Mouse (Mus musculus) heart, adult 8-10 months (tissue): ENCODE measurements around the gene Clcn3. TPM values are rescaled to one million over a fixed set of nuclear protein-coding genes. Genes with fewer than 3 reads are reported as not detected.
"Not testable (repeated sequence)": the region's sequence is repeated elsewhere in the genome, so short reads cannot be mapped to it uniquely, and the experiment has no call there.

Experiments used
- DNase-seq: peaks from one replicate; pipeline ENCODE4 v3.0.0; 2022; ENCODE audit warnings: low spot score
- total RNA-seq, 4 experiments: library from RNA; stranded (reverse); gene quantifications; 2 replicates each; pipeline ENCODE4 v1.2.4; 2022

Clcn3 gene
- total RNA-seq = 10 to 100 TPM; 31.9 to 36.9 (median 36.6) TPM

DNA sequence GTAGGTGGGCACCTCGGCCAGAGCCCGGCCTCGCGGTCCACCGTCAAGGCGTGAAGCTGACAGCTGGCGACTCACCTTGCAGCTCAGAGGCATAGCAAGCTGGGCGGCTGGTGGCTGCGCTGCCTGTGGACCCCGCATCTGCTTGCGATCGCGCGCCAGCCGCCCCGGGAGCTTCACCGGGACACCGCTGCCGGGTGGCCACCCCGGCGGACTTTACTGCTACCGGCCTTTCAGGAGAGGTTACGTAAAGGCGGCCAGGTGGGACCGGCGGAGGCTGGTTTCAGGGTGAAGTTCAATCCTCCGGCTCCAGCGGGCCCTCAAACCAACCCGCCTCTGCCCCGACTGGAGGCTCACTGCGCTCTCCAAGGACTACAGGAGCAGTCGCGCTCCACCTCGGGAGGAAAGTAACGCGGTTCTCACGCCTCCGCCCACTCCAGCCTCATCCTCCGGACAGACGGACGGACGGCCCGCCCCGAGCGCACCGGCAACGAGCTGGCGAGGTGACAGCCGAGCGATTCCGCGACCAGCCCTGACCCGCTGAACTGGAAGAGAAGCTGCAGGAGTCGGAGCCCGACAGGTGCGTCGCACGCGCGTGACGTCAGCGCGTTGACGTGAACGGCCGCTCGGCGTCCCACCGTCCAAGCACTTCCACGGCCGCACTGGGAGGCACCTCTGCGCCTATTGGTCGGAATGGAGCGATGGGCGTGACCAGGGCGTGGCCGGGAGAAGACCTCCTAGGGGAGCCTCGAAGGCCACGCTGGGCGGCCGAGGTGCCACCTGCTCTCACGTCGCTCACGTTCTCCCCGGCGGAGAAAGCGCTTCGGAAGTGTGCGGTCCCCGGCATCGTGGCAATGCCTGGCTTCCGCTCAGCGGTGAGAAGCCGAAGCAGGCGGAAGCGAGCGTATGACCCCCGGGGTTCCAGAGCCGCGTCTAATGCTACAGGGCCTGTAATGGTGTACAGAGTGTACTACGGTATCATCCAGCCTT lies at the start of gene Clcn3:
Gene Clcn3 (minus strand): TSS at position 600 of the 987 bp plus-strand sequence.
- DNase-seq = peak; percentile 96

DNA sequence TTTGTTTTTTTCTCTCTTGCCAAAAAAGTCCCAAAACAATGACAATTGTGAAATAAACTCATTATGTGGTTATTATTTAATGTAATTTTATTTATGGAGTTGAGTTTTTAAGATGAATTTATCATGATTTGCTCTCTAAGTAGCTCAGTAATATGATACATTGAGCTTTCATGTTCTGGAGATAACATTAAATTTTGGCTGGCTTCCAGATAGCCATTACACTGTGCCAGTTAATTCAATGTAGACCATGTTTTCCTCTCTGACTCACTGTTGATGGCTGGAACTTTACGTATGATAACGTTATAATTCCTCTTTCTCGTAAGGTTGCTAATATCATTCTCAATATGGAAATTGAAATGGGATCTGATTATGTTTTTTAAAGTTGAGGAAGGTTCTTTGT lies 13.4 kb upstream of the Clcn3 start:
- DNase-seq = no peak

DNA sequence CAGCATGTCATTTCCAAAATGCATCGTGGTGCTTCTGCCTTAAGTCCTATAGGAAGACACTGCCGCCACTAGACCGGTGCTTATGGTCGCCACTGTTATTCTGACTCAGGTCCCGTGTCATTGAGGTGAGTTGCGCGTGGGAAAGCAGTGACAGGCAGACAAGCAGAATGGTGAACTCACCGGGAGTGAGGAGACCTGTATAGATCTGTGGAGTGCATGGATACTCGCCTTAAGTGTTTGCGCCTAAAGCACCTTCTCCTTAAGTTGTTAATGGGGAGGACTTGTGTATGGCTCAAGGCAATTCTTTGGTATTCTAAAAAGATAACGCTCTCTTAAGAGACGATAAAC lies 10.5 kb upstream of the Clcn3 start:
- DNase-seq = no peak

DNA sequence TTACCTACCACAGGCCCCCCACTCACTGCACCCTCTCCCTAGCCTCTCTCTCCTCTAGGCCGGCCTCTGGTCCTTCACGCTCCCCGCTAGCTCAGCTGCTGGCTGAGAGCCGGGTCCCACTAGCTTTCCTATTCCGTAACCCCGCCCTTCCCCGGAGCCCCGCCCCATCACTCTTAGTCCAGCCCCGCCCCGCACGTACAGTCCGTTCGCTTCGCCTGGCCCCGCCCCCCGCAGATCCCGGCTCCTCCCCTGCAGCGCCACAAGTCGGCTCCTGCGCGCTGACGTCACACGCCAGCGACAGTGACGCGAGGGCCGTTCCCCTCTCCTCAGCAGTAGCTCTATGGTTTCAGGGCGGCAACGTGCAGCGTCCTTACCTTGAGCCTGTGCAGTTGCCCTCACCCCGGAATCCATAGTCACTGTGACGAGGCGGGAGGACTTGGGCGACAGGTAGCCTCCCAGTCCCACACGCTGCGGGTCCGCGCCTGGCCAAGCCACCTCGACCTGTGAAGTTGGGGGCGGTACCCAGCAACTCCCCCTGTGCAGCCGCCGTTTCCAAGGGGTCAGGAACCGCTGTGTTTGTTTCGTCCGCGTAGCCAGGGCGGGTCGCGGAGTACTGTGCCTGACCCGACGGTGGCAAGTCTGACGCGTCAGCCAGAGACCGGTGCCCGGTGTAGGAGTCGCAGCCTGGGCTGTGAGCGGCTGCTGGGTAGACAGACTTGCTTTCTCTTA lies 10.0 kb upstream of the Clcn3 start, which contains the start of gene Nek1:
Gene Nek1 (plus strand): TSS at position 286 of the 729 bp plus-strand sequence.
- DNase-seq = peak; percentile 93

DNA sequence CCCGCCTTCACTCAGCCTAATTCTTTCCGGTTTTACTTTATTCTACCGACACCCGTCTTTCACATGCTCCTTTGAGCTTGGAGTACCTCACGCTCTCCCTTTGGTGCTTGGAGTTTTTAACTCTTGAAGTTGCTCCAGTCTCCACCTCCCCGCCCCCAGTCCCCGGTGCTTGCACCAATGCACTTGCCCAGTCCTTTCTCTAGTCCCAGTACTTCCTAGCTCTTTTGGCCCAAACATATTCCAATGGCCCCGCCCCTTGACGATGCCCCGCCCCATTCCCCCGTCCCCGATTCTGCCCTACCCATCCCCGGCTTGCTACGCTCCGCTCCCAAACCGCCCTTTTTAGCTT lies 9.4 kb upstream of the Clcn3 start:
- peak; percentile 81 for DNase-seq

DNA sequence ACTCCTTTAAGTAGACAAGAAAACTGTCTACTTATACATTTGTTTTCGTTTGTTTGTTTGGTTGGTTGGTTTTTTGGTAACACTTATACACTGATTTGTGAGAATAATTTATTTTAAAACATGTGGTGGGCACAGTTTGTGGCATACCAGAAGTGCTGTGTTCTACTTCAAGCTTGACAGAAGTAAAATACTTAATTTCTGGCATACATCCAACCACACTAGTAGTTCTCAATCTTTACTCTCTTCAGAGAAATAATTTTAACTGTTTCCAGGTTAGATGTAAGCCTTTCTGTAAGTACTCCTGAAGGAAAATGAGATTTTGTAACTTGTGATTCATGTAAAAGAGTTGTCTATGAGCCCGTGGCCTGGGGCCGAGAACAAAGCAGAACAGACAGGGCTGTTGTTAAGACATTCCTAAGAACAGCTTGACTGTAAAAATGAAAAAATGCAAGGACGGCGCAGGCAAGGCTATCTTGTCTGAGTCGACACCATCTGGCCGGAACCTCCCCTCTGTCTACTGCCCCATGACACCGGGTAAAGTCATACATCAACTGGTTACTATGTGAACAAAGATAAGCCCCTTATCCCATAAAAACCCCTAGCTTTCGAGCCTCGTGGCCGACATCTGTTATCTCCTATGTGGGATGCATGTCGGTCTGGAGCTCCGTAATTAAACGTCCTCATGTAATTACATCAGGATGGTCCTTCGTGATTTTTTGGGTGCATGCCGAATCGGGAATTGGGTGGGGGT lies 1.3 kb upstream of the Clcn3 start:
- DNase-seq = not testable (repeated sequence)

DNA sequence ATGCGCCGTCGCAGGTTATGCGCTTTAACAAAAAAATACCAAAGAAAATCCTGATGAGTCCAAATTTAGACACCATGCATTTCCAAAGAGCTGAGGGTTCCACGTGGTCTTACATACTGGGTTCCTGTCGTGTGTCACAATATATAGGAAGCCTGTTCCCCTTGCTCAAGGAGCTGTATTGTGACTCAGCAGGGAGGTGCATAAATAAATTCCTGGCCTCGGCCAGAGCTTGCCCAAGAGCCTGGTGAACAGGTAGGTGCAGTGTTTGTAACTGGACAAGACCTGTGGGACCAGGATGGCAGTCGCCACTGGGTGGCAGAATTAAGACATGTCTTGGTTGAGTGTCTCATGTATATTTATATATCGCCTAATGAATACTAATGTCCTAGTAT lies 584 bp upstream of the Clcn3 start:
- peak; percentile 53 for DNase-seq

DNA sequence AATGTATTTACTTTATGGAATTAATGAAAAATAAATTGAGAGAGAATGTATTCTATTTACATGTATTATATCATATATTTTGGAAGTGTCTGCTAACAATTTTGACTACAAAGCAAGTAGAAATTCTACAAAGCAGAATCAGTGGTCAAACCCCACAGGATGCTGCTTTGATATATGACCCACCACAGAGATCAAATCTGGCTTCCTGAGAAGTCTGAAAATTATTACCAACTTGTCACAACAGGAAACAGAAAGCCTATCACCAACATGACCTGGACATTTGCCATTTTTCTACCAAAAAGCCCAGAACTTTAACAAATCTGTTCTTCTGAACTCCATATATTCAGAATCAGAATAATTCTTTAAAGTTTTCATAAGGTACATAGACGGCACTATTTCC lies 1.7 kb downstream of the Clcn3 start:
- no peak for DNase-seq

DNA sequence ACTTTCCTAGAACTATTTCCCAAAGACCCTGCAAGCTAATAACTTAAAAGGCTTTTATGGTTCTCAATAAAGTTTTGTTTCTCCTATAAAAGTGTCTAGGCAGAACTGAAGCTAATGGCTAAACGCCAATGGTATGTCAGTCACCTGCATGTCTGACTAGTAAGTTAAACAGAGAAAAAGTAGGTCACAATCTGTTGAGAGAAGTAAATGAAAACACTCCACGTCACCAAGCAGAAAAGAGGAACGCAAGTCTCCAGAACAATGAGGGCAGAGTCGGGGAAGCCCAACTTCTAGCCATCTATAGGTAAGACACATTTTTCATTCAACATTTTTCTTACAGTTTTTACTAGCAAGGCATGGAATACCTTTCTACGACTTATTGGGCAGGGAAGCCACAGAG lies 4.6 kb downstream of the Clcn3 start:
- no peak for DNase-seq

DNA sequence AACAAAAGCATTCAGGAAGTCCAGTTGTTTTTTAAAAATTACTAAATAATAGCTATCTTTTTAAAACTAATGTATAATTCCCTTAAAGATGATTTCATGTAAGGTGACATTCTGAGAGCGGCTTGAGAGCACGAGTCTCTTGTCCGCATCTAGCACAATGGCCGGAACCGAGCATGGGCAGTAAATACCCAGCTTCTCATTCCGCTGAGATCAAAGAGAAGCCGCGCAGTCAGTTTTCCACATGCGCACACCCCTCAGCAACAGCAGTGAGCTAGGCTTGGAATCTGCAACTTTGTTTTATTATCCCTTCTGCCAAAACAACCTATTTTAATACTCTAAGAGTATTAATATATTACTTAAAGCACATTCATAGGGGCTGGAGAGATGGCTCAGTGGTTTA lies 6.3 kb downstream of the Clcn3 start:
- no peak for DNase-seq

DNA sequence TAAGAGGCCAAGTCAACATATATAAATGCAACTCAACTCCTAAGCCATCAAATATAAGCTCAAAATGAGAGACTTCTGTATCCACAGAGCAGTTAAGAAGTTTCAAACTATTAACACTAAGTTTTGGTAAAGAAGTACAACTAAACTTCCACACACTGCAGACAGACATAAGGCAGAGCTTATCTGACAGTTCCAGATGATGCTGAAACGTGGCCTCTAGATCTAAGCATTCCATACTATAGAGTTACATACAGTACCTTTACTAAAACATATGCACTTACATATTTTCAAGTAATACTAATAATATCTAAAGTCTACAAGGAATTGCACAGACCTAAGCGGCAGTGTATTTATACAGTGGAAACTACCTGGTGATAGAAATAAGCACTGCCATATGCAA lies 8.3 kb downstream of the Clcn3 start:
- no peak for DNase-seq

DNA sequence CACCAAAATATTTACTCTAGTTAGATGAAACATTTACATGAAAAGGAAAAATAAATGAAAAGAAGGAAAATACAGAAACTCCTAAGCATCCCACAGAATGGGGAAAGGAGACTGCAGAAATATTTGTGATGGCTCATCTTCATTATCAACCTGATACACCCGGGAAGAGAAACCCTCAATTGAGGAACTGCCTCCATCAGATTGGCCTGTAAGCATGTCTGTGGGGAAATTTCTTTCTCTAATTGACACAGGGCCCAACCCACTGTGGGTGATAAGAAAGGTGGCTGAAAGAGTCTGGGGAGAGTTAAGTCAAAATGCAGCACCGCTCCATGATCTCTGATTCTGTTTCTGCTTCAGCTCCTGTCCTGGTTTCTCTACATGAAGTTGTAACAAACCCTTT lies 9.7 kb downstream of the Clcn3 start:
- DNase-seq = no peak

DNA sequence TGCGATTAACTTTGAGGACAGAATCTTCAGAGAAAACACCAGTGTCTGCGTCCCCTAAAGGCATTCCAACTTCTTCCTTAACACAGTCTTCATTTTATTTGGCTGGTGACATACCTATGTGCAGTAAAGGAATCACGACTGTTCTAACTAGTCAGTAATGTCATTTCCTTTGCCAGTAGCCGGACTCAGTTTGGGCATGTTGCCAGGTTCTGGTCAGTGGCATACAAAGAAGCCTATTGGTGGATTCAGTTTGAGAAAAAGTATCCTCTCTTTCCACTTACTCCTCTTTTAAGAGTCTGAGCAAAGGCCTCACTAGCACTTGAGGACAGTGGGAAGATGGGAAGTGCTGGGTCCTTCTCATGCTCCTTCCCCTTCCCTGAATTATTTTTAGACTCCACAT lies 11.3 kb downstream of the Clcn3 start:
- DNase-seq = no peak

DNA sequence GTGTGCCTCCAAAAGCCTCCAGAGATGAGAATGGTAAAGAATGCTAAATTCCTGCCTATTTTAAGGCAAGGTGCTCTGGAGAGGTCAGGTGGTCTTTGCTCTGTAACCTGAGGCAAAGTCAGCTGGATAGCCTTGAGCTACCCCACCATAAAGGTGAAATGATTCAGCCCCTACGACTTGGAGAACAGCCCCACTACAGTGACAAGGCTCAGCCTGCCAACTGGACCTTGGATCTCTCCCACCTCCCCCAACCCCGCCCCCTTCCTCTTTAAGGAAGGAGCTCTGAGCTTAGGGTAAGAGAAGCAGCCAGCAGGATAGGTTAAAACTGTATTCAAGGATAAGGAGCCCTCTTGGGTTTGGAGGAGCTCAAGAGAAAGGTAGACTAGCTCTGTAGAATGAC lies 14.0 kb downstream of the Clcn3 start:
- DNase-seq = no peak

DNA sequence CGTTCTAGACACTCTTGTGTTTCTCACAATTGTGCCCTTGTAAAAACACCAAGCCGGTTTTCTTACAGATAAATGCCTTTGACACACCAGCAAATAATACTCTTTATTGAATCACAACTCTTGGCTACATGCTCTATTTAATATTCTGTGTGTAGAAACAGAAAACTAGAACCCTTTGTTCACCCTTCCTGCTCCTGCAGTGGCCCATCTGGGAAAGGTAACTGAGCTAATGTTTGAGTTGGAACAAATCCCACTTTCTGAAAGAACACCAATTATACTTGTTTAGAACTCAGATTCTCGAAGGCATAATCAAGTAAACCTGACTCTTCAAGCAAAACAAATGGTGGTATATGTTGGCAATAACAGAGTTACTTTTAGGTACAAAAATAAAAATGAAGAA lies 17.4 kb downstream of the Clcn3 start:
- DNase-seq = no peak

DNA sequence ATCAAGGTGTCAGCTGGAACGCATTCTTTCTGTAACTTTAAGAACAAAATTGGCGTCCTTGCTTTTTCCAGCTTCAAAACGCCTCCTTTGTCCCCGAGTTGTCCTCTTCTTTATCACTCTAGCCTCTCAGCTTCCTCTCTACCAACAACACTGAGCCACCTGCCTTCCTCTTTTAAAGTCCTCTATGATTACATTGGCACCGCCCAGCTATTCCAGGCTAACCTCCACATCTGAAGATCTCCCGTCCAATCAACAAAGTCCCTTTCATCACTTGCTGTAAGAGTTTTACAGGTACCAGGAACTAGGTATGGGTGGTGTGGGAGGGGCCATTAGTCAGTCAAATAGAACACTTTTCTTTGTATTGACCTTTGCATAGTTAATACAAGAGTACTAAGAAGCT lies 17.8 kb downstream of the Clcn3 start:
- no peak for DNase-seq

DNA sequence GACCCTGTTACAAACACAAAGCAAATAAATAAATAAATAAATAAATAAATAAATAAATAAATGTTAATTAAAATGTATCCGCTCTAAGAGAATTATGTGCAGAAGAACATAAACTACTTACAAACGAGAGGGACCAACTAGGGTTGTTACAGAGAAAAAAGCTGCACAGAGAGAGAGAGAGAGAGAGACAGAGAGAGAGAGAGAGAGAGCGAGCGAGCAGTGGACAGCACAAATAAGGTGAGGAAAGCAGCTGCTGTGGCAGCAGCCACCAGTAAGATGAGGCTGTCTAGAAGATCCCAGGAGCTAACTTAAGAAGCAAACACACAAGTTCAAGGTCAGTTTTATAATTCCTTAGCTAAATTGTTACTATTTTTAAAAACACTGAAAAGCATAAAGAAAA lies 18.6 kb downstream of the Clcn3 start:
- DNase-seq = no peak

DNA sequence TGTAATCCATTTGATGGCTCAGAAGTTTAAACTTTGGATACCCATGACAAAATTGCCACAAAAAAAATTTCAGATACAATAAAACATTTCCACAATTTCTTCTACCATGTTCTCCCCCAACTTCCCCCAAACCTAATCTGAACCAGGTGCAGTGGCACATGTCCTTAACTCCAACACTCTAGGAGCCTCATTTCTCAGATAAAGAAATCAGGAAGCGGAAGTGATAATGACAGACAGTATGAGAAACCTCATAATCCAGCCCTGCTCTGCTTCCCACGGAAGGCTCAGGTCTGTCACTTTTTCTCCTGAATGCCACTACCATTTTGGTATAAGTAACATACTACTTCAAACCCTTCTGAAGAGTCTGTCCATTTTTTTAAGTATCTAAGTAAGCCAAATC lies 19.2 kb downstream of the Clcn3 start:
- DNase-seq = no peak

DNA sequence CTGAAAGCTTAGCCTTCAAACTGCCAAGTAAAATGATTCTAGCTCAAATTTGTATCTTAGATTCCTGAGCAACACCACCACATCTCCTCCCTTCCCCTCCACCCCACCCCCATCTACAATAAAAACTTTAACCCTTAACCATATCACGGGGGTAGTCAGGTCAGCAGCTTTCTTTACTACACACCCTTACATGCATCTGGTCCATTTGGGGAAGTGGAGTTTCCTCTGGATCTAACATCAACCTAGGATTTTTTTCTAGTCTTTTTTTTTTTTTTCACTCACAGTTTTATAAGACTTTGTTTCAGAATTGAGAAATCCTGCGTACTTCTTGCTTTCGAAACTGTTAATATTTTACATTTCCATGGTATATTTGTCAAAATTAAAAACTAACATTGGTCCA lies 20.3 kb downstream of the Clcn3 start:
- DNase-seq = no peak

DNA sequence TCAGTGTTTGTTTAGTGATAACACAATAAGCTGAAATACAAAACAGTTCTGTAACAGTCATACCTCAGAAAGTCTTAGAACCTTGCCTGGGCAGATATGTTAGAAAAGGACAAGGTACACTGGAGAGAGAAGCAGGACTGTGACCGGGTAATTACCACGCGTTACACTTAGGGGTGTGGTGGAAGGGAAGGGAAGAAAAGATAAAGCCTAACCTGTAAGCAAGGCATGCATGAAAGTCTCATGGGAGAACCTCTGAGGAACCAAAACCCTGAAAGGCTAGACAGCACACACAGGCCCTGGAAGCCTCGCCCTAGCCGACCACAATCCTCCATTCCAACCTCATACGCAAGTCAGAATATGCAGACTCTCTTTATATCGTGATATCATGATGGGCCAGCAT lies 26.3 kb downstream of the Clcn3 start:
- DNase-seq = no peak

DNA sequence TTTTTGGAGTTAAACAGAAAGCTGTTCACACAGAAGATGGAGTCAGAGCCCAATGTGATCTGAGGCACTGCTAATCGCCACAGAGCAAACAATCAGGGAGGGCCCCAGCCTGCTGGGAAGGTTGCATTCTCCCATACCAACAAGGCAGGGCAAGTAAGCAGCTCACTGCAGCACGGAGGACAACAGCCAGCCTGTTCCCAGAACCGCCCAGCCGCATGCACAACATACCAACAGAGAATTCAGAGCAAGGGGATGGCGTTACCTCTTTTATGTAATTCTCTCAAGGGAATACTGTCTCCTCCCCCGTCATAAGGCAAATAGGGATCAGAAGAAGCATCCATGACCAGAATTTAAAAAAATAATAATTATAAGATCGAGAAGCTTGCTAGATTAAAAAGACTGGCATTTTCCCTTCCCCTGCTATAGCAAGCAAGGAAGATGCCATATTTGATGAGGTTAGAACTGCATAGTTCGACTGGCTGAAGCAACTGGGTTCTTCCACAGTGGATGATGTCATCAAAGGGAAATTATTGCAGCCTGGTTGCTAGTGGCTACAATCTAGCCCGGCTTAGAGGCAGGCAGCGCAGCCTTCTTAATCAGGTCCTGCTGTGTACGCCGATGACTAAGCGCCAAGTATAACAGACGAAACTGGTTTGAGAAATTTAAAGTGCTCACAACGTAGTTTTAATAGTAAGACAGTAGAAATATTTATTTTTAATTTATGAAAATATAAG lies 28.7 kb downstream of the Clcn3 start:
- DNase-seq = peak; percentile 89

DNA sequence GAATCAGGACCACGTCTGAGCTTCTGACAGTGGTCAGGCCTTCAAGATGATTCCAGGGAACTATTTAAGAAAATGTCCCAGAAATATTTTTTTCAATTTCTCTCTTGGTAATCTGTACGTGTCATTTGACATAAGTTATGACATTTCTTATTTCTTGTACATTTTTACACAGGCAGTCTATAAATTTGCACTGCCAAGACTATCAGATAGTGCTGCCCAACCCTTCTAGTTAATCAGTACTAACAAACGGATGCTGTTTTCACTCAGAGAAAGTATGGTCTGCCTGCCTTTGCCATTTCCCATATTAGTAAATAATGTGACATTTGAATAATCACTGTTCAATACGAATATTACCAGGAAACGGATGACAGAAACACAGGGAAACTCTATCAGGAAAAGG lies 30.3 kb downstream of the Clcn3 start:
- DNase-seq = no peak
